ENCODE assay signal across 18 mouse cellular contexts in genomic region chr6:93353353-93354125, GRCm38 (mm10).
"Had no signal": no experiment of that assay in that cellular context is flagged by ENCODE, and none has a peak within 500 bp of the region (broad histone marks: within the 10 kb centered on the region; RNA-seq: fewer than 3 reads in every experiment).

No protein-coding gene starts in this region.

- H3K9ac ChIP-seq: kidney, embryonic 15.5 days; liver, embryonic 13.5 days; midbrain, embryonic 12.5 days; neural tube, embryonic 12.5 days; neural tube, embryonic 15.5 days had no signal

- DNase-seq: kidney, adult 8-10 months; kidney, postnatal 10 days; kidney, postnatal 36 days; layer of hippocampus, postnatal 36 days; liver, embryonic 13.5 days; lung, adult 2 months; lung, postnatal 14 days; lung, postnatal 4 days; right cerebral cortex, adult 18-20 months; right cerebral cortex, postnatal 14 days; right cerebral cortex, postnatal 4 days; thymus, postnatal 25 days had no signal

- H3K4me3 ChIP-seq: kidney, embryonic 15.5 days; left cerebral cortex, adult 2 months; liver, embryonic 13.5 days; midbrain, embryonic 12.5 days; neural tube, embryonic 12.5 days; neural tube, embryonic 15.5 days had no signal

- H3K27me3 ChIP-seq: kidney, embryonic 15.5 days; liver, embryonic 13.5 days; midbrain, embryonic 12.5 days; neural tube, embryonic 12.5 days; neural tube, embryonic 15.5 days had no signal

- H3K9me3 ChIP-seq: kidney, embryonic 15.5 days; liver, embryonic 13.5 days; midbrain, embryonic 12.5 days; neural tube, embryonic 12.5 days; neural tube, embryonic 15.5 days had no signal

- H3K4me1 ChIP-seq: kidney, embryonic 15.5 days; liver, embryonic 13.5 days; neural tube, embryonic 12.5 days; neural tube, embryonic 15.5 days had no signal

- H3K4me2 ChIP-seq: kidney, embryonic 15.5 days; liver, embryonic 13.5 days; midbrain, embryonic 12.5 days; neural tube, embryonic 12.5 days; neural tube, embryonic 15.5 days had no signal

- H3K36me3 ChIP-seq: kidney, embryonic 15.5 days; liver, embryonic 13.5 days; midbrain, embryonic 12.5 days; neural tube, embryonic 12.5 days; neural tube, embryonic 15.5 days had no signal

- H3K27ac ChIP-seq: kidney, embryonic 15.5 days; left cerebral cortex, adult 2 months; liver, embryonic 13.5 days; midbrain, embryonic 12.5 days; neural tube, embryonic 12.5 days; neural tube, embryonic 15.5 days; stomach, postnatal 0 days had no signal
